32 mouse cellular contexts compared by ENCODE assay signal in genomic region chr17:74015128-74015527, GRCm38 (mm10). TPM values are rescaled to one million over a fixed set of nuclear protein-coding genes. Genes with fewer than 3 reads are reported as not detected.
"Had no signal": no experiment of that assay in that cellular context is flagged by ENCODE, and none has a peak within 500 bp of the region (broad histone marks: within the 10 kb centered on the region; RNA-seq: fewer than 3 reads in every experiment).

No protein-coding gene starts in this region.

- DNase-seq: cerebellum, postnatal 10 days; cerebellum, postnatal 14 days; cerebellum, postnatal 25 days; cerebellum, postnatal 36 days; forebrain, postnatal 0 days; gastrocnemius, adult 2 months; gastrocnemius, postnatal 10 days; gastrocnemius, postnatal 14 days; gastrocnemius, postnatal 25 days; gastrocnemius, postnatal 36 days; heart, adult 11 months; heart, adult 18-20 months; heart, adult 2 months had no signal

- H3K4me2 ChIP-seq: embryonic facial prominence, embryonic 12.5 days; embryonic facial prominence, embryonic 13.5 days; embryonic facial prominence, embryonic 15.5 days; forebrain, embryonic 12.5 days; forebrain, embryonic 13.5 days; forebrain, embryonic 15.5 days; heart, embryonic 11.5 days had no signal

- H3K36me3 ChIP-seq: embryonic facial prominence, embryonic 10.5 days; embryonic facial prominence, embryonic 12.5 days; embryonic facial prominence, embryonic 13.5 days; embryonic facial prominence, embryonic 15.5 days; forebrain, embryonic 10.5 days; forebrain, embryonic 12.5 days; forebrain, embryonic 15.5 days; heart, embryonic 10.5 days had no signal

- H3K27ac ChIP-seq: embryonic facial prominence, embryonic 10.5 days; embryonic facial prominence, embryonic 12.5 days; embryonic facial prominence, embryonic 13.5 days; embryonic facial prominence, embryonic 15.5 days; forebrain, embryonic 10.5 days; forebrain, embryonic 12.5 days; forebrain, embryonic 13.5 days; forebrain, embryonic 15.5 days; gastrocnemius, adult 2 months; heart, adult 2 months; heart, embryonic 10.5 days had no signal

- H3K4me1 ChIP-seq: embryonic facial prominence, embryonic 10.5 days; embryonic facial prominence, embryonic 12.5 days; embryonic facial prominence, embryonic 13.5 days; embryonic facial prominence, embryonic 15.5 days; forebrain, embryonic 12.5 days; forebrain, embryonic 13.5 days; heart, embryonic 10.5 days had no signal

- ATAC-seq: forebrain, embryonic 13.5 days; forebrain, embryonic 14.5 days; forebrain, embryonic 15.5 days; forebrain, embryonic 16.5 days; forebrain, postnatal 0 days had no signal

- H3K9ac ChIP-seq: embryonic facial prominence, embryonic 12.5 days; embryonic facial prominence, embryonic 13.5 days; embryonic facial prominence, embryonic 15.5 days; forebrain, embryonic 12.5 days; forebrain, embryonic 13.5 days; forebrain, embryonic 15.5 days; forebrain, postnatal 0 days had no signal

- H3K4me3 ChIP-seq: embryonic facial prominence, embryonic 10.5 days; embryonic facial prominence, embryonic 12.5 days; embryonic facial prominence, embryonic 13.5 days; embryonic facial prominence, embryonic 15.5 days; erythroblast, embryonic 14.5 days; forebrain, embryonic 10.5 days; forebrain, embryonic 12.5 days; forebrain, embryonic 13.5 days; forebrain, embryonic 15.5 days; gastrocnemius, adult 2 months; heart, adult 2 months; heart, embryonic 10.5 days had no signal

- H3K27me3 ChIP-seq: embryonic facial prominence, embryonic 12.5 days; embryonic facial prominence, embryonic 13.5 days; embryonic facial prominence, embryonic 15.5 days; forebrain, embryonic 12.5 days; forebrain, embryonic 13.5 days; forebrain, embryonic 15.5 days had no signal

- H3K9me3 ChIP-seq: embryonic facial prominence, embryonic 10.5 days; embryonic facial prominence, embryonic 12.5 days; embryonic facial prominence, embryonic 13.5 days; embryonic facial prominence, embryonic 15.5 days; forebrain, embryonic 10.5 days; forebrain, embryonic 12.5 days; forebrain, embryonic 13.5 days; forebrain, embryonic 15.5 days; heart, embryonic 10.5 days had no signal

RNA-seq across cellular contexts. Expression of gene Srd5a2, which starts 32.6 kb away (rescaled TPM):
- total RNA-seq: common myeloid progenitor, adult 5-6 weeks; gastrocnemius, adult 2 months; gastrocnemius, postnatal 10 days; gastrocnemius, postnatal 14 days; gastrocnemius, postnatal 25 days; gastrocnemius, postnatal 36 days; gastrocnemius, postnatal 4 days; granulocyte monocyte progenitor cell, adult 5-6 weeks; heart, adult 18-20 months had no signal
- polyA plus RNA-seq: embryonic facial prominence, embryonic 10.5 days; embryonic facial prominence, embryonic 11.5 days; embryonic facial prominence, embryonic 13.5 days; embryonic facial prominence, embryonic 14.5 days; embryonic facial prominence, embryonic 15.5 days; erythroblast, embryonic 14.5 days; forebrain, embryonic 10.5 days; forebrain, embryonic 11.5 days; forebrain, embryonic 12.5 days; forebrain, embryonic 13.5 days; forebrain, embryonic 14.5 days; forebrain, embryonic 15.5 days; forebrain, embryonic 16.5 days; forebrain, postnatal 0 days; heart, adult 2 months; heart, embryonic 10.5 days; heart, embryonic 11.5 days had no signal
